Mouse (Mus musculus): ENCODE data around the gene Ly6g6d. TPM values are rescaled to one million over a fixed set of nuclear protein-coding genes. Genes with fewer than 3 reads are reported as not detected.

Ly6g6d gene
- polyA plus RNA-seq, 1 experiment from 2014 or later, result 0.72 TPM

DNA sequence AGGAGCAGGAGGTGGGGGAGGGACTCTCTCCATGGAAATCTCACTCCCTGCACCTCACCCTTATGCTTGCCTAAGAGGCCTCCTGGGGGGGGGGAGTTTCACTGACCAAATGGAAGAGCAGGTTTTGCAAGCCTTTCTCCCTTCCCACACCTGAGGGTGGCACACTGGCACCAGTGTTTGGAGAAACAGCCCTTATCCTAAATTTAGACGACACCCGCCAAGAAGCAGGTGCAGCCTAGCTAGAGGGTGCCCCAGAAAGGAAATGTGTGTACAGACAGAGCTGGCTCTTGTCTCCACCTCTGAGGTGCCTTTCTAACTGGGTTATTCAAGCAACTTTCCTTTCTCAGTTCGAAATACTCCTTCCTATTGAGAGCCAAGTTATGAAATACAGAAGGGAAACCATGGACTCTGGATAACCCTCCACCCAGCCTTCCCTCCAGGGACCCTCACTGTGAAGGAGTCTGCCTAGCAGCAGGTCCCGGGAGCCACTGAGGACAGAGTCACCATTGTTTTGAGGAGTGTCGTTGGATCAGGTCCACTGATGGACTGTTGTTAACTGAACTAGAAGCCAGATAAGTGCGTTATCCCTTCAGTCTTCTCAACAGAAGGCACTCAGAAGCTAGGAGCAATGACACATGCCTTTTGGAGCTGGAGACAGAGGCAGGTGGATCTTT, 7.2 kb downstream of the Ly6g6d start:
- Histone ChIP-seq H3K4me2 (ENCODE audit: low read depth, severe bottlenecking) (no peak overlapping the region), H3K4me1 (ENCODE audit: control insufficient read depth, insufficient read depth, low read length) (0 out of 2 replicates have a peak, but pooled peaks cover 2% of the 10 kb centered on the region), H3K4me3 (ENCODE audit: low read depth, low read length) (no peak overlapping the region), H3K9me3 (ENCODE audit: control insufficient read depth, low read length) (no peaks in the 10 kb centered on the region), H3K9ac (ENCODE audit: low read length) (no peak overlapping the region), H3K36me3 (ENCODE audit: control insufficient read depth, insufficient read depth, low read length) (no peaks in the 10 kb centered on the region), H3K27ac (replicated peaks; ENCODE audit: low read depth, low read length) (no peak overlapping the region), H3K27me3 (ENCODE audit: control insufficient read depth, insufficient read depth, low read length) (peaks cover 19% of the 10 kb centered on the region)
- ATAC-seq (ENCODE audit: insufficient number of reproducible peaks, low FRiP score, low TSS enrichment, low read depth) (no peak), DNase-seq (ENCODE audit: low spot score) (no peak)
- 66% methylated on average over 6 of the region's 6 CpGs for WGBS

DNA sequence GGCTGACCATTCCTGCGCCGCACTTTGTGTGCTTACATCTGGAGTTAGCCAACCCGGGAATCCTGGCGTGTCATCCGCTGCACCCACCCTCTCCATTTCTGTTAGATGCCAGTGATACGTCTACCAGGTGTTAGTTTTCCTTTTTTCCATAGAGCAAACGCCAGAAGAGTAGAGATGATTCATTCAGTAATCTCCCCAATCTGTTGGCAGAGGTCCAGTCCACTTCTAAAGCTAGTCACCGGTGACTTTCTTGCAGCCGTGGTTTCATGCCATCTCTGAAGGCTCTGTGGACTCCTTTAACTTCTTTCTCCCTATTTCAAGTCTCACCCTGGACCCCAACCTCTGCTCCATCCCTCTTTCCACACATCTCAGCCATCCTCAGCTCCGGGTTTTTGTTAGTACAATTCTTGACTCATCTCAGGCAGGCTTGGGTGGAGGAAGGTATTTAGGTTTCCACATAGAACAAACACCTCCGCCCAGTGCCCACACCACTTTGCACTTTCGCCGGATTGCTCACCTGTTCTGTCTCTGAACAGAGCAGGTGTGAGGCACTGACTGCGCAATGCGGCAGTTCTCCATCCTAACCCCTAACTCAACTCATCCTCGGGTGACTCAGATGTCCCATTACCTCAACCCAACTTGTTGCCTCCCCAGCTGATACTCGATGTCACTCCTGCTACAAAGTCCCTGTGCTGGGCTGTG, 9.5 kb downstream of the Ly6g6d start:
- Histone ChIP-seq H3K4me1 (ENCODE audit: control insufficient read depth, insufficient read depth, low read length) (peaks cover 13% of the 10 kb centered on the region; the same call in 1 of the 2 replicates), H3K4me2 (ENCODE audit: low read depth, severe bottlenecking) (no peak overlapping the region), H3K4me3 (ENCODE audit: low read depth, low read length) (no peak overlapping the region), H3K9ac (ENCODE audit: low read length) (no peak overlapping the region), H3K36me3 (ENCODE audit: control insufficient read depth, insufficient read depth, low read length) (no peaks in the 10 kb centered on the region), H3K9me3 (ENCODE audit: control insufficient read depth, low read length) (no peaks in the 10 kb centered on the region), H3K27me3 (ENCODE audit: control insufficient read depth, insufficient read depth, low read length) (peaks cover 27% of the 10 kb centered on the region), H3K27ac (replicated peaks; ENCODE audit: low read depth, low read length) (no peak overlapping the region)
- 82% methylated on average over 17 of the region's 17 CpGs for WGBS
- ATAC-seq (ENCODE audit: insufficient number of reproducible peaks, low FRiP score, low TSS enrichment, low read depth), result no peak
- DNase-seq (ENCODE audit: low spot score), result no peak

DNA sequence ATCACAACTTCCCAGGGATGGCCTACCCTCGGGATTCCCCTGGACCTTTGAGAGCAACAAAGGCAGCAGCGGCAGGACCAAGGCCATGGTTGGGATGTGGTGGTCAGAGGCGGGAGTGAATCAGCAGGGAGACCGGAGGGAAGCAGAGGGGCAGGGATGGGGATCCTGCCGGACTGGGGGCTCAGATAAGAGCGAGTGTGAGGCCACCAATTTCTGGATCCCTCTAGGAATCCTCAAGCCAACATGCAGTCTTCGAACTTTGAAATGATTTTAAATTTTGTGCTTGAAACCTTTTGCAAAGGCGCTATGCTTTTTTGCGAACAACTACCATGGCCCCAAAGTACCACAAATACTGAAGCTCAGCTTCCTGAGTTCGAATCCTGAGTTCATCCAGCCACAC, 11.8 kb downstream of the Ly6g6d start, which contains the start of gene Mpig6b:
TSS of gene Mpig6b (minus strand) at position 101 of the 400 bp plus-strand sequence.
- 43% methylated on average over 10 of the region's 10 CpGs for WGBS
- peaks cover 13% of the 10 kb centered on the region; the same call in 1 of the 2 replicates for H3K4me1 ChIP-seq (ENCODE audit: control insufficient read depth, insufficient read depth, low read length)
- H3K27me3 ChIP-seq (ENCODE audit: control insufficient read depth, insufficient read depth, low read length), result peaks cover 27% of the 10 kb centered on the region
- peak within 1 kb of the TSS; percentile 49 for H3K9ac ChIP-seq (ENCODE audit: low read length)
- peaks cover 7% of the 10 kb centered on the region for H3K36me3 ChIP-seq (ENCODE audit: control insufficient read depth, insufficient read depth, low read length)
- no peak within 1 kb of the TSS for H3K27ac ChIP-seq (replicated peaks; ENCODE audit: low read depth, low read length)
- H3K9me3 ChIP-seq (ENCODE audit: control insufficient read depth, low read length), result no peaks in the 10 kb centered on the region
- DNase-seq (ENCODE audit: low spot score) (no peak), ATAC-seq (ENCODE audit: insufficient number of reproducible peaks, low FRiP score, low TSS enrichment, low read depth) (no peak)
- H3K4me2 ChIP-seq (ENCODE audit: low read depth, severe bottlenecking), result peak within 1 kb of the TSS; percentile 74
- peak within 1 kb of the TSS; percentile 21 for H3K4me3 ChIP-seq (ENCODE audit: low read depth, low read length)

DNA sequence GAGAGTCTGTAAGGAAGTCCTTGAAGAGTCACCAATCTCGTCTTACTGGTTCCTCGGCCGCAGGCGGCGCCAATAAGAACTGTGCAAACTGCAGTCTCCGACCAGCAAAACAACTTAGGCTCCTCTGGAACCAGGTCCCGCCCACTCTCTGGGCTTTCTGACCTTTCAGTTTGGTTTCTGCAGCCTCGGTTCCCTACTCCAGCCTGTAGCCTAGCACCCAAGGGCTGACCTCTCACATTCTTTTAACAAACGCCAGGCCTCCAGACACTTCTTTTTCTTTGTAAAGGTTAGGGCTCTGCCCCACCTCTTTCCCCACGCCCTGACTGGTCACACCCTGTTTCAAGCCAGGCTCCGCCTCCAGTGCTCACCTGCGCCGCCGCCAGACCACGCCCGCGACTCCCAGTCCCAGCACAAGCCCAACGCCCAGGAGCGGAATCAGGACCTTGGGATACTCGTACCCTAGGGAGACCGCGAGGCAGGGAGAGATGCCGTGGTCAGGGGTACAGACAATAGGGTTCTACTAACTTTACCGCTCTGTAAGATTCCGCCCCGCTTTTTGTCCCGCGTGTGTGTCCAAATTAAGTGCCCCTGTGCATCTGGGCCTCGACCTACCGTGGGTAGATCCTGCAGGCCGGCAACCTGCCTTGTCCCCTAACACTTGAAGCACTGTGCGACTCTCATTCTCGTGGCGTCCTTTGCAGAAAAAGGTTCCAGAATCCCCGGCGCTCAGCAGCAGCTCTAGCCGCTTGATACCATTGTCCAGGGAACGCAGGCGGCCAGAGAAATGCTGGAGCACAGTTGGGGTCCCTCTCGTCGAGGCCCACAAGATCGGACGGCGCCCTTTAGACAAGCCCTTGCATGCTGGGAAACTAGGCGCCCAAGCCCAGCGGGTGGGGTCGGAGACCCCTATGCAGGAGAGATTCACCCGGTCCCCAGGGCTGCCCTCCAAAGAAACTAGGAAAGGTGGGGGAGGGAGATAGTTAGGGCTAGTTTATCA, 12.6 kb downstream of the Ly6g6d start, which contains the start of gene Ly6g6c:
TSS of gene Ly6g6c (plus strand) at position 438 of the 997 bp plus-strand sequence.
- Histone ChIP-seq H3K9me3 (ENCODE audit: control insufficient read depth, low read length) (no peaks in the 10 kb centered on the region), H3K9ac (ENCODE audit: low read length) (peak within 1 kb of the TSS; percentile 49), H3K36me3 (ENCODE audit: control insufficient read depth, insufficient read depth, low read length) (peaks cover 11% of the 10 kb centered on the region), H3K27ac (replicated peaks; ENCODE audit: low read depth, low read length) (peak within 1 kb of the TSS; percentile 51; the same call in 1 of the 2 replicates), H3K4me1 (ENCODE audit: control insufficient read depth, insufficient read depth, low read length) (peaks cover 16% of the 10 kb centered on the region), H3K27me3 (ENCODE audit: control insufficient read depth, insufficient read depth, low read length) (peaks cover 27% of the 10 kb centered on the region), H3K4me3 (ENCODE audit: low read depth, low read length) (peak within 1 kb of the TSS; percentile 21), H3K4me2 (ENCODE audit: low read depth, severe bottlenecking) (peak within 1 kb of the TSS; percentile 74)
- peak; percentile 31; the same call in 1 of the 2 replicates for ATAC-seq (ENCODE audit: insufficient number of reproducible peaks, low FRiP score, low TSS enrichment, low read depth)
- DNase-seq (ENCODE audit: low spot score), result peak; percentile 71
- 2% methylated on average over 48 of the region's 48 CpGs for WGBS

DNA sequence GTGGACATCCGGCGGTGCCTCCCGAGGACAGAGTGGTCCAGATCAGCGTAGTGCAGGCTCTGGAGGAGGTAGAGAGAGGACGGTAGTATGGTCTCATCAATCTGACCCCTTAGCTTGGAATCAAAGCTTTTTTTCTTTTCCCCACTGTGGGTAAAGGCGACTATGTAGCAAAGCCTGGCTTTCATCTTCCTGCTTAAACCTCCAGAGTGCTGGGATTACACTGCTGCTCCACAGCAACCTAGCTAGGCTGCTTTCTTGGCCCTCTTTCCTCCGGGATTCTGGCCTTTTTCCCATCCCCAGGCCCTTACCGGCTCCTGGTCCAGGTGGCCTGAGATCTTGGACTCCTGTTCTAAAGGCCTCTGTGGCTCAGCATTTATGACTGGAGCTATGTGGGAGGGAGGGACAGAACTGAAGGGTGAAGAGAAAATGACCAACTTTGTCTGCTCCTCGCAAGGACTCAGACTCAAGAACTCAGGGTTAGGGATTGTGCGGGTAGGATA, 13.4 kb downstream of the Ly6g6d start:
- peak overlapping the region; percentile 74 for H3K4me2 ChIP-seq (ENCODE audit: low read depth, severe bottlenecking)
- H3K9me3 ChIP-seq (ENCODE audit: control insufficient read depth, low read length), result no peaks in the 10 kb centered on the region
- peaks cover 11% of the 10 kb centered on the region for H3K36me3 ChIP-seq (ENCODE audit: control insufficient read depth, insufficient read depth, low read length)
- peak overlapping the region; percentile 51; the same call in 1 of the 2 replicates for H3K27ac ChIP-seq (replicated peaks; ENCODE audit: low read depth, low read length)
- H3K4me1 ChIP-seq (ENCODE audit: control insufficient read depth, insufficient read depth, low read length), result peaks cover 19% of the 10 kb centered on the region
- peaks cover 27% of the 10 kb centered on the region for H3K27me3 ChIP-seq (ENCODE audit: control insufficient read depth, insufficient read depth, low read length)
- ATAC-seq (ENCODE audit: insufficient number of reproducible peaks, low FRiP score, low TSS enrichment, low read depth), result no peak
- whole genome bisulfite sequencing, result 26% methylated on average over 10 of the region's 10 CpGs
- no peak overlapping the region for H3K4me3 ChIP-seq (ENCODE audit: low read depth, low read length)
- no peak overlapping the region for H3K9ac ChIP-seq (ENCODE audit: low read length)
- DNase-seq (ENCODE audit: low spot score), result no peak

DNA sequence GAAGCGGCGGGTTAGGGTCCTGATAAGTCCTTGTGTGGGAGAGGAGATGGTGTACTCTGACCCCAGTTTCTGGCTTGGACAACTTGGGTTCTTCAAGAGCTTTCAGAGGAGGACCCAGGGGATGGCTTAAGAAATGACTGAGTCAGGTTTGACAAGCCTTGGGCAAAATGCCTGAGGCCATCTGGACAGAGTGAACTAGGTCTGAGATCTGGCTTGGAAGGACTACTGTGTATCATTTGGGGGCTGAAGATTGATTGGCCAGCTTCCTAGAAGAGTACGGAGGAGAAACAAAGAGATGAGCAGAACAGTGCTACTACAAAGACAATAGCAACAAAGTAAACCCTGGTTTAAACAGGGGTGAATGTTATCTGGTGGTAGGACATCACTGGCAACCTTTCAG, 14.4 kb downstream of the Ly6g6d start:
- WGBS, result 96% methylated on average over 3 of the region's 3 CpGs
- H3K36me3 ChIP-seq (ENCODE audit: control insufficient read depth, insufficient read depth, low read length), result peaks cover 11% of the 10 kb centered on the region

DNA sequence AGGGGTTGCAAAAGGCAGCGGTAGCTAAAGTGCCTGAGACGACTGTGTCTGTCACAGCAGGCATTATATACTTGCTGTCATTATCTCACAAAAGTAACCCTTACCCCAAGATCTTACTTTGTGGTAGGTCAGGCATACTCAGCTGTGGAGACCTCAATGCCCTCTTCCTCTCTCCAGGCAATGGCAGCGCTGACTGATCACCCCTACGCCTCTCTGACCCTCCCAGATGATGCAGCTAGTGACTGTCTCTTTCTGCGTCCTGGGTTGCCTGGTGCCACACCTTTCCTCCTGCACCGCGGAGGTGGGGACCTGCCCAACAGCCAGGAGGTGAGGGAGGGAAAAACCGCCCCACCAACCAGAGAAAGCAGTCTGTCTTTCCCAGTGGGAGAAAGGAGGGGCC, 16.6 kb downstream of the Ly6g6d start:
- H3K36me3 ChIP-seq (ENCODE audit: control insufficient read depth, insufficient read depth, low read length), result peaks cover 11% of the 10 kb centered on the region
- DNase-seq (ENCODE audit: low spot score), result no peak
- H3K27ac ChIP-seq (replicated peaks; ENCODE audit: low read depth, low read length), result no peak overlapping the region
- 75% methylated on average over 8 of the region's 8 CpGs for WGBS
- H3K4me3 ChIP-seq (ENCODE audit: low read depth, low read length), result no peak overlapping the region
- no peak overlapping the region for H3K4me2 ChIP-seq (ENCODE audit: low read depth, severe bottlenecking)
- no peak overlapping the region for H3K9ac ChIP-seq (ENCODE audit: low read length)
- peaks cover 14% of the 10 kb centered on the region for H3K27me3 ChIP-seq (ENCODE audit: control insufficient read depth, insufficient read depth, low read length)
- H3K4me1 ChIP-seq (ENCODE audit: control insufficient read depth, insufficient read depth, low read length), result peaks cover 19% of the 10 kb centered on the region
- no peaks in the 10 kb centered on the region for H3K9me3 ChIP-seq (ENCODE audit: control insufficient read depth, low read length)
- no peak for ATAC-seq (ENCODE audit: insufficient number of reproducible peaks, low FRiP score, low TSS enrichment, low read depth)

More for the DNA sequence above, 14.4 kb downstream of the Ly6g6d start:
- H3K27ac ChIP-seq (replicated peaks; ENCODE audit: low read depth, low read length), result no peak overlapping the region
- DNase-seq (ENCODE audit: low spot score) (no peak), ATAC-seq (ENCODE audit: insufficient number of reproducible peaks, low FRiP score, low TSS enrichment, low read depth) (no peak)
- H3K9ac ChIP-seq (ENCODE audit: low read length), result no peak overlapping the region
- H3K4me1 ChIP-seq (ENCODE audit: control insufficient read depth, insufficient read depth, low read length), result peaks cover 19% of the 10 kb centered on the region
- H3K4me2 ChIP-seq (ENCODE audit: low read depth, severe bottlenecking), result no peak overlapping the region
- H3K4me3 ChIP-seq (ENCODE audit: low read depth, low read length), result no peak overlapping the region
- no peaks in the 10 kb centered on the region for H3K9me3 ChIP-seq (ENCODE audit: control insufficient read depth, low read length)
- peaks cover 26% of the 10 kb centered on the region for H3K27me3 ChIP-seq (ENCODE audit: control insufficient read depth, insufficient read depth, low read length)
